Mouse (Mus musculus) spleen, postnatal 36 days (tissue): Measurements from ENCODE around the gene Ifrd2.

Experiments used
- DNase-seq, 2 experiments: peaks; one replicate each; pipeline ENCODE4 v3.0.0; 2022; ENCODE audit warnings: low spot score in 2 of 2, mixed read lengths in 1 of 2

The Ifrd2 gene

GRCm38 (mm10) chr9:107575579-107576356, 11.7 kb upstream of the Ifrd2 start:
- DNase-seq = no peak

GRCm38 (mm10) chr9:107576357-107577107, 10.9 kb upstream of the Ifrd2 start, which contains the start of gene Hyal1:
TSS of gene Hyal1 (plus strand) at chr9:107576927.
- DNase-seq = peak; percentile 50 to 64

- no peak for DNase-seq
Observed at GRCm38 (mm10) chr9:107577871-107578270, 9.6 kb upstream of the Ifrd2 start.

- no peak for DNase-seq
Observed at GRCm38 (mm10) chr9:107578587-107578986, 8.9 kb upstream of the Ifrd2 start, which contains the start of gene Naa80. TSS of gene Naa80 (plus strand) at chr9:107578887.

- no peak for DNase-seq
Observed at GRCm38 (mm10) chr9:107579023-107579900, 8.2 kb upstream of the Ifrd2 start.

GRCm38 (mm10) chr9:107580501-107581317, 6.7 kb upstream of the Ifrd2 start, which contains the start of gene Hyal3:
TSS of gene Hyal3 (plus strand) at chr9:107580818.
- DNase-seq = peak; percentile 85 to 89

GRCm38 (mm10) chr9:107581584-107581983, 5.9 kb upstream of the Ifrd2 start:
- DNase-seq = no peak

- DNase-seq = no peak
Observed at GRCm38 (mm10) chr9:107582509-107583062, 4.9 kb upstream of the Ifrd2 start.

- DNase-seq = no peak
Observed at GRCm38 (mm10) chr9:107583174-107583573, 4.3 kb upstream of the Ifrd2 start.

GRCm38 (mm10) chr9:107586504-107586903, 938 bp upstream of the Ifrd2 start:
- DNase-seq = no peak

GRCm38 (mm10) chr9:107587833-107588639, 594 bp downstream of the Ifrd2 start:
- DNase-seq = peak in 1 of 2 experiments; percentile 70

GRCm38 (mm10) chr9:107590058-107590772, 2.8 kb downstream of the Ifrd2 start:
- peak; percentile 60 to 76 for DNase-seq

GRCm38 (mm10) chr9:107590773-107591060, 3.3 kb downstream of the Ifrd2 start:
- no peak for DNase-seq

- DNase-seq = no peak
Observed at GRCm38 (mm10) chr9:107593101-107593976, 5.9 kb downstream of the Ifrd2 start.

GRCm38 (mm10) chr9:107594281-107595062, 7.0 kb downstream of the Ifrd2 start:
- no peak for DNase-seq

GRCm38 (mm10) chr9:107596619-107597569, 9.5 kb downstream of the Ifrd2 start:
- no peak for DNase-seq
